Mouse (Mus musculus): Measurements from ENCODE around the gene Scn2a.
"Not testable (repeated sequence)": the region's sequence is repeated elsewhere in the genome, so short reads cannot be mapped to it uniquely, and the experiment has no call there.

Scn2a gene

GRCm38 (mm10) chr2:65695061-65695460, 74.5 kb downstream of the Scn2a start:
- no peak for DNase-seq (ENCODE audit: low spot score in 2 of 2)

GRCm38 (mm10) chr2:65700246-65700645, 79.7 kb downstream of the Scn2a start:
- DNase-seq (ENCODE audit: low spot score in 2 of 2), result no peak

DNA sequence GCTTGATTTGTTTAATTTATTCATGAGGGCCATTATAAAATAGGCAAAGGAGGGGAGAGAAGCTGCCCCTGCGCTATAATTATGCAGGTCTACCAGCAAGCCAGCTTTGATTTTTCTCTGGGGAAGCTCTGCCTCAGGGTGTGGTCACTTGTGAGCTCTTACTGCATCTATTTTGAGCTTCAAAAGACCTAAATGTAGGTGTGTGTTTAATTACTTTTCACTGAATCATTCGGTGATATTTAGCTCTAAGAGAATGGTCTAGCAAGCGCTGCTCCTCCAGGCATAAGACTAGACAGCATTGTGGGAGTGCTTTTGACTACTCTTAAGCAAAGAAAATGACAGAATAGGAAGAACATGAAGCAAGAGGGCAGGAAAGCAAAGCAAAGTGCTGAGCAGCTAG, 80.6 kb downstream of the Scn2a start:
- DNase-seq (ENCODE audit: low spot score in 2 of 2), result peak; percentile 52 to 53

DNA sequence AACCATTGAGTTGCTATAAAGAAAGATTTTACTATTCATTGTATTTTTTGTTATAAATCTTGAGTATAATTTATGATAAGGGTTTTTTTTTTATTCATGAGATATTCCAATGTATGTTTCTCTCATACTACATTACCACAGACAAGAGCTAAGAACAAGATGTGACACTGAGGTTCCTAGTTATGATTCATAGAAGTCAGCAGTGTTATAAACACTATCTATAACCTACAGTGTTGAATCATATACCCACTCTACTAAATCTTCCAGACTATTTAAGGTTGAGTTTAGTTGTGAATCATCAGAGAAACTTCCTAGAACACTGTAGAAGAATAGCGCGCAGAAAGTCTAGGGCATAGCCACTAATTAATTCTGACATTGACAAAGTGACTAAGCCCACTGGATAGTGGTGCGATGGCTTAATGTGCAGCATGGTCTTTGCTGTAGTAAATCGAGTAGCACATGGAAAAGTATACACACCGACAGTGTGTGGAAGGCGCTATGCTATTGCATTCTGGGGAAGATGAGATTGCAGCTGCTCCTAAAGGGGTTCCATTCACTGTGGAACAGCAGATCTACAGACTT, 101.7 kb downstream of the Scn2a start:
- peak in 1 of 2 experiments; percentile 38 for DNase-seq (ENCODE audit: low spot score in 2 of 2)

GRCm38 (mm10) chr2:65745400-65745799, 124.8 kb downstream of the Scn2a start:
- no peak for DNase-seq (ENCODE audit: low spot score in 2 of 2)

DNA sequence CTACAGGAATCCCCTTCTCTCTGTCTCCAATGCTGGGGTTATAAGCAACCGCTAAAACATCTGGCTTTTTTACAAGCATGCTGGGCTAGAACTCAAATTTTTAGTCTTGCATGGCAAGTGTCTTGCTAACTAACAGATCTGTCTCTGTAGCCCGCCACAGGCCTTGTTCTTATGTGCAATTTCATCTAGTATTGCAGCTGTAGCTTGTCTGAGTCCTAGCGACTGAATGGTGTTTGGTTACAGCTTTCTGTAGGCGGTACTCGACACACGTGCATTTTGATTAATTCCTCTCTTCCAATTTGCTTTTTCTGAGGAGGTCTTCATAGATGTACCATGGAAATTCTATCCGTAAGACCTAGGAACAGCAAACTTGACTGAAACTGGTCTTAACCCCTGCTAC, 161.9 kb downstream of the Scn2a start:
- DNase-seq (ENCODE audit: low spot score in 2 of 2), result no peak

GRCm38 (mm10) chr2:65783392-65783791, 162.8 kb downstream of the Scn2a start:
- DNase-seq (ENCODE audit: low spot score in 2 of 2), result no peak

DNA sequence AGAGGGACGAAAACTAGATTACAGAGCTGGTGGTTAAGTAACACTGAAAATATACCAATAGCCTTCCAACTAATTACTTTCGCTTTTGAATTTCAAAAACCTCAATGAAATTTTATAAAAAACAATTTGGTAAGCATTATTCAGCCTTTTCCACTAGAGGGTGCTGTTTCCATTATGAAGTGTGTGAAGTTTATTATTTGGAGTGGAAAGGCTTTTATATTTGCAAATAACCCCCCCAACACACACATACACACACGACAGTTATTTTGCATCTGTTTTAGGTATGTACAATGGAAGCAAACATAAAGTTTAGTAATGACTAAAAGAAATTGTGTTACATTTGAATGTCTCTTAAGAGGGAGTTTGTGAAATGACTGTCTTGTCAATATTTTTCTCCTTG, 171.9 kb downstream of the Scn2a start:
- DNase-seq (ENCODE audit: low spot score in 2 of 2), result no peak

GRCm38 (mm10) chr2:65793593-65793992, 173.0 kb downstream of the Scn2a start:
- DNase-seq (ENCODE audit: low spot score in 2 of 2), result no peak

DNA sequence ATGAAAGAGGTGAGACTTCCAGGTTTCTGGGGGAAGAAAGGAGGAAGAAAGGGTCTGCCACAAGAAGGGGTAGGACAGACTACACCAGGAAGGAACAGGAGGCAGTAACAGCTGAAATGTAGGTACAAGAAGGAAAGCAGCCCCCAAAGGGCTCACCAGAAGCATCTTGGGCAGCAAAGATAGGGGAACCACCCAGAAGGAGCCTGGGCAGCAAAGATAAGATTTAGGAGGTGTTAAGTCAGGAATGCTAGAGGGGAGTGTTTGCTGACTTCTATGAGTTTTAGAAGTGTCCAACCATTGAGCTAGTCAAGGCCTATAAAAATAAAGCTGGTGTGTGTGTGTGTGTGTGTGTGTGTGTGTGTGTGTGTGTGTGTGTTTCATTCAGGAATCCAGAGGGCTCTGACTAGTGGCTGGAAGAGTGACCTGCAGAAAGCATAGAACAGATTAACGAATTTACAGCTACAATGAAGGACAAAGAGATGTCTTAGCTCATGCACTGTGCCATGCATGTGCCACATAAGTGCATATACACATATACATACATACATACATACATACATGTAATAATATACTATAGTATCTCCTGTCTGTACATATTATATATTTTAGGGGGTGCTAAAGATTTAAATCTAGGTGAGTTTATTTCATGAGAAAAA, 180.6 kb downstream of the Scn2a start:
- no peak for DNase-seq (ENCODE audit: low spot score in 2 of 2)

DNA sequence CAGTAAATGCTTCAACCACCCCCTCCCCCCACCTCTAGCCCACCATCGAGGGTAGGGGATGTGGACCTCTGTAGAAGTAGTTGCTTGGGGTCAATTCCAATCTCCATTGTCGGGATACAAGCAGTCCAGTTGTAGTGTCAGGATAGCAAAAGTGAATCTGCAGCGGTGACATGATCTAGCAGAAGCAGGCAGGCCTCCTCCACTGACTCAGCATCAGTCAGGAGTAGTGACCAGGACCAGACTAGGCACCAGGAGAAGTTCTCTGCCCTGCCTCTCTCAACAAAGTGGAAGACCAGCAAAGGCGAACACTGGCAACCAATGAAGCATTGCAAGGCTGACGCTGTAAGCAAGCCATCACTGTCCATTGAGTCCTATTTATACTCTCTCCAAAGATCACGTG, 186.0 kb downstream of the Scn2a start:
- DNase-seq (ENCODE audit: low spot score in 2 of 2), result no peak

DNA sequence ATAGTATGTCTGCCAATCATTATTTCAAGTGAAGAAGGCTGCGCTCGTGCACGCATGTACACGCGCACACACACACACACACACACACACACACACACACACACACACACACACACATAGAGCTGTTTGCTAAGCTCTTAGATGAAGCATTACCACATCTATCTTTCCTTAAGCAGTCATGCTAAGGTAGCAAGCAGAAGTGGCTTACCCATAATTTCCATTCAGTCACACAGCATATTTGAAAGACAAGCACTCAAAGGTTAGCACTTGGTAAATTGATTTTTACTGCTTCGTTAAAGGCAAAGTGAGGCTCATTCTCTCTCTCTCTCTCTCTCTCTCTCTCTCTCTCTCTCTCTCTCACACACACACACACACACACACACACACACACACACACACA, 190.6 kb downstream of the Scn2a start:
- not testable (repeated sequence) for DNase-seq (ENCODE audit: low spot score in 2 of 2)

All from left cerebral cortex, adult 9 months (tissue).